Mouse (Mus musculus): Measurements from ENCODE around the gene Rgs8. TPM values are rescaled to one million over a fixed set of nuclear protein-coding genes. Genes with fewer than 3 reads are reported as not detected.

Rgs8 gene
- 0.21 and 0.32 TPM in 2 replicates for polyA plus RNA-seq (2015; fragmentation: Nextera tagmentation; extraction: Ambion mirVana)

- Histone ChIP-seq H3K4me3 (ENCODE audit: low read length) (peak within 1 kb of the TSS; percentile 29), H3K9ac (ENCODE audit: low read length) (peak within 1 kb of the TSS; percentile 2; the same call in 1 of the 2 replicates), H3K9me3 (replicated peaks; ENCODE audit: control insufficient read depth, low read length) (no peaks in the 10 kb centered on the region), H3K27me3 (ENCODE audit: control insufficient read depth, insufficient read depth, low read length) (peaks cover 26% of the 10 kb centered on the region), H3K4me1 (ENCODE audit: control insufficient read depth, insufficient read depth, low read length) (peaks cover 9% of the 10 kb centered on the region), H3K36me3 (ENCODE audit: control insufficient read depth, insufficient read depth) (no peaks in the 10 kb centered on the region), H3K4me2 (ENCODE audit: low read depth, low read length) (peak within 1 kb of the TSS; percentile 62), H3K27ac (ENCODE audit: low read length) (no peak within 1 kb of the TSS)
- ATAC-seq (replicated peaks; ENCODE audit: extremely low read depth, insufficient read depth, low FRiP score), result peak; percentile 41
- WGBS, result 2% methylated on average over 26 of the region's 26 CpGs
These were observed at the start of gene Rgs8 for GRCm38 (mm10) chr1:153652938-153653623. Rgs8 (plus strand) TSS chr1:153653025.

- Histone ChIP-seq H3K36me3 (ENCODE audit: control insufficient read depth, insufficient read depth) (no peaks in the 10 kb centered on the region), H3K27ac (ENCODE audit: low read length) (no peak overlapping the region), H3K9me3 (replicated peaks; ENCODE audit: control insufficient read depth, low read length) (no peaks in the 10 kb centered on the region), H3K4me1 (ENCODE audit: control insufficient read depth, insufficient read depth, low read length) (no peaks in the 10 kb centered on the region), H3K4me3 (ENCODE audit: low read length) (no peak overlapping the region), H3K27me3 (ENCODE audit: control insufficient read depth, insufficient read depth, low read length) (no peaks in the 10 kb centered on the region), H3K4me2 (ENCODE audit: low read depth, low read length) (no peak overlapping the region), H3K9ac (ENCODE audit: low read length) (no peak overlapping the region)
- ATAC-seq (replicated peaks; ENCODE audit: extremely low read depth, insufficient read depth, low FRiP score), result no peak
- 83% methylated on average over 9 of the region's 9 CpGs for WGBS
These were observed 35.4 kb upstream of the Rgs8 start for GRCm38 (mm10) chr1:153617340-153617830.

DNA sequence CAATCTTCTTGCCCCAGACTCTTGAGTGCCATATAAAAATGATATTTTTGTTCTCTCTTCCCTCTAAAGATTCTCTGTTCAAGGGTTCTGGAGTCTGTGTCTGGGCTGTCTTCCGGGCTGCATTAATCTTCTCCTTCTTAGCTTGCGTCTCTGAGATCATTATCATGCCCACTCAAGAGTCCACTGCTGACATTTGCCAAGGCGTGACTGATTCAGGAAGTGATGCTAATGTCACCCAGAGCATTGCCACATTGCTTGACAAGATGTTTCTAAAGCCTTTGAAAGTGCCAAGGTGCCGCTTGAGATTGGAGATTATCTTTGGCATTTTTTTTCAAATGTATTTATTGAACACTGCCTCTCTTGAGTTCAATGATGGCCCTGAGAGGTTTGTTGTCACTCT lies 29.8 kb upstream of the Rgs8 start:
- Histone ChIP-seq H3K9me3 (replicated peaks; ENCODE audit: control insufficient read depth, low read length) (no peaks in the 10 kb centered on the region), H3K27me3 (ENCODE audit: control insufficient read depth, insufficient read depth, low read length) (no peaks in the 10 kb centered on the region), H3K4me3 (ENCODE audit: low read length) (no peak overlapping the region), H3K9ac (ENCODE audit: low read length) (no peak overlapping the region), H3K4me2 (ENCODE audit: low read depth, low read length) (no peak overlapping the region), H3K36me3 (ENCODE audit: control insufficient read depth, insufficient read depth) (no peaks in the 10 kb centered on the region), H3K4me1 (ENCODE audit: control insufficient read depth, insufficient read depth, low read length) (no peaks in the 10 kb centered on the region), H3K27ac (ENCODE audit: low read length) (no peak overlapping the region)
- 60% methylated on average over 4 of the region's 4 CpGs for WGBS
- ATAC-seq (replicated peaks; ENCODE audit: extremely low read depth, insufficient read depth, low FRiP score), result no peak

- Histone ChIP-seq H3K4me1 (ENCODE audit: control insufficient read depth, insufficient read depth, low read length) (peaks cover 20% of the 10 kb centered on the region), H3K4me2 (ENCODE audit: low read depth, low read length) (no peak overlapping the region), H3K9me3 (replicated peaks; ENCODE audit: control insufficient read depth, low read length) (no peaks in the 10 kb centered on the region), H3K27me3 (ENCODE audit: control insufficient read depth, insufficient read depth, low read length) (no peaks in the 10 kb centered on the region), H3K27ac (ENCODE audit: low read length) (no peak overlapping the region), H3K36me3 (ENCODE audit: control insufficient read depth, insufficient read depth) (no peaks in the 10 kb centered on the region), H3K9ac (ENCODE audit: low read length) (no peak overlapping the region), H3K4me3 (ENCODE audit: low read length) (no peak overlapping the region)
- WGBS, result 51% methylated on average over 6 of the region's 6 CpGs
- no peak for ATAC-seq (replicated peaks; ENCODE audit: extremely low read depth, insufficient read depth, low FRiP score)
These were observed 20.1 kb upstream of the Rgs8 start for GRCm38 (mm10) chr1:153632686-153633085.

GRCm38 (mm10) chr1:153635056-153635455 lies 17.8 kb upstream of the Rgs8 start:
- Histone ChIP-seq H3K9me3 (replicated peaks; ENCODE audit: control insufficient read depth, low read length) (no peaks in the 10 kb centered on the region), H3K27me3 (ENCODE audit: control insufficient read depth, insufficient read depth, low read length) (no peaks in the 10 kb centered on the region), H3K4me1 (ENCODE audit: control insufficient read depth, insufficient read depth, low read length) (peaks cover 20% of the 10 kb centered on the region), H3K9ac (ENCODE audit: low read length) (no peak overlapping the region), H3K4me2 (ENCODE audit: low read depth, low read length) (no peak overlapping the region), H3K36me3 (ENCODE audit: control insufficient read depth, insufficient read depth) (no peaks in the 10 kb centered on the region), H3K4me3 (ENCODE audit: low read length) (no peak overlapping the region), H3K27ac (ENCODE audit: low read length) (peak overlapping the region; percentile 63; the same call in 1 of the 2 replicates)
- 76% methylated on average over 5 of the region's 5 CpGs for WGBS
- ATAC-seq (replicated peaks; ENCODE audit: extremely low read depth, insufficient read depth, low FRiP score), result no peak

- no peak for ATAC-seq (replicated peaks; ENCODE audit: extremely low read depth, insufficient read depth, low FRiP score)
- WGBS, result 64% methylated on average over 3 of the region's 3 CpGs
These were observed 17.3 kb upstream of the Rgs8 start for GRCm38 (mm10) chr1:153635521-153635920.

DNA sequence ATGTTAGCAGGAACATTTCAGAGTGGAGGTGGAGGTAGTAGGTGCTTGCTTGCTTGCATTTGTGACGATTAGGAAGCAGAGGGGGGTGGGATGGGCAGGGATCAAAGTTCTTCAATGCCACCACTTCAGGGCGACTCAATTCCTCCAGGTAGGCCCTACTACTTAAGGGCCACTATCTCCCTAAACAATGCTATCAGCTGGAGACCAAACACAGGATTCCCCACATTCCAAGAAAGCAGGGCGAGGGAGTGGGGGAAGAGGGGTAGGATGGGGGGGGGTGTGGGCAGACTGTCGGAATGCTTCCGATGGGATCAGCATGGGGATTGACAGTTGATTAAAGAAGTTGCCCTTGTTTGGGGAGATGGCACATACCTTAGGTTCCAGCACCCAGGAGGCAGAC lies 16.0 kb upstream of the Rgs8 start:
- no peaks in the 10 kb centered on the region for H3K36me3 ChIP-seq (ENCODE audit: control insufficient read depth, insufficient read depth)
- no peak overlapping the region for H3K9ac ChIP-seq (ENCODE audit: low read length)
- H3K4me3 ChIP-seq (ENCODE audit: low read length), result no peak overlapping the region
- ATAC-seq (replicated peaks; ENCODE audit: extremely low read depth, insufficient read depth, low FRiP score), result no peak
- H3K9me3 ChIP-seq (replicated peaks; ENCODE audit: control insufficient read depth, low read length), result no peaks in the 10 kb centered on the region
- H3K4me2 ChIP-seq (ENCODE audit: low read depth, low read length), result no peak overlapping the region
- H3K27me3 ChIP-seq (ENCODE audit: control insufficient read depth, insufficient read depth, low read length), result no peaks in the 10 kb centered on the region
- 70% methylated on average over 5 of the region's 5 CpGs for WGBS
- no peak overlapping the region for H3K27ac ChIP-seq (ENCODE audit: low read length)
- H3K4me1 ChIP-seq (ENCODE audit: control insufficient read depth, insufficient read depth, low read length), result peaks cover 26% of the 10 kb centered on the region

More at GRCm38 (mm10) chr1:153635521-153635920, 17.3 kb upstream of the Rgs8 start:
- Histone ChIP-seq H3K4me1 (ENCODE audit: control insufficient read depth, insufficient read depth, low read length) (peaks cover 20% of the 10 kb centered on the region), H3K4me3 (ENCODE audit: low read length) (no peak overlapping the region), H3K27me3 (ENCODE audit: control insufficient read depth, insufficient read depth, low read length) (no peaks in the 10 kb centered on the region), H3K36me3 (ENCODE audit: control insufficient read depth, insufficient read depth) (no peaks in the 10 kb centered on the region), H3K27ac (ENCODE audit: low read length) (no peak overlapping the region), H3K4me2 (ENCODE audit: low read depth, low read length) (no peak overlapping the region), H3K9ac (ENCODE audit: low read length) (no peak overlapping the region), H3K9me3 (replicated peaks; ENCODE audit: control insufficient read depth, low read length) (no peaks in the 10 kb centered on the region)

GRCm38 (mm10) chr1:153641492-153641939 lies 11.3 kb upstream of the Rgs8 start:
- Histone ChIP-seq H3K36me3 (ENCODE audit: control insufficient read depth, insufficient read depth) (no peaks in the 10 kb centered on the region), H3K4me3 (ENCODE audit: low read length) (no peak overlapping the region), H3K27ac (ENCODE audit: low read length) (peak overlapping the region; percentile 66), H3K9ac (ENCODE audit: low read length) (no peak overlapping the region), H3K4me2 (ENCODE audit: low read depth, low read length) (peak overlapping the region; percentile 28), H3K4me1 (ENCODE audit: control insufficient read depth, insufficient read depth, low read length) (peaks cover 13% of the 10 kb centered on the region), H3K9me3 (replicated peaks; ENCODE audit: control insufficient read depth, low read length) (0 out of 2 replicates have a peak, but pooled peaks cover 4% of the 10 kb centered on the region), H3K27me3 (ENCODE audit: control insufficient read depth, insufficient read depth, low read length) (no peaks in the 10 kb centered on the region; the same call in 1 of the 2 replicates)
- ATAC-seq (replicated peaks; ENCODE audit: extremely low read depth, insufficient read depth, low FRiP score), result peak; percentile 66
- WGBS, result 6% methylated on average over 9 of the region's 9 CpGs

DNA sequence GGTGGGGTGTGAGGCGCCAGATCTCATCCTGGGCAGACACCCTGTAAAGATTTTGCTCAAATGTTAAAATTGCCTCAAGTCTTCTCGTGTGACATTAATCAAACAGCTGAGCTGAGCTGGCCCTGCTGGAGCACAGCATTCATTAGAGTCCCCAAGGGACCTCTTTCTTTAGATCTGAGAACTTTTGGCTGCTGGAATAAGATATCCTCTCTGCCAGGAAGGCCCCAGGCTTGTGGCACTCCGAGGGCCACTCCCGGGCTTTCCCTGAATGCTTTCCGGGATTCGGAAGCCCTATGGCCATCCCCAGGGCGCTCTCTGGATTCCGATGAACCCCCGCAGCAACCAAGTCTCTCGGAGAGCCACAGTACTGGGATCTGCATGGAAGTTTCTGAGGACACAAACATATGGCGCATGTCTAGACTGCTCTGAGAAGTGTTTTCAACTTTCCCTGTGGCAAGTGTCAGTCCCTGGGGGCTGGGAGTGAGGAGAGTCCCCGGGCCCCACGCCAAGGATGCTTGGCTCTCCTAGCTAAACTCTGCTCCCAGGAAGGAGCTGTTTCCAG lies 10.8 kb upstream of the Rgs8 start:
- peak overlapping the region; percentile 11 for H3K4me3 ChIP-seq (ENCODE audit: low read length)
- peak overlapping the region; percentile 66 for H3K27ac ChIP-seq (ENCODE audit: low read length)
- peaks cover 13% of the 10 kb centered on the region for H3K4me1 ChIP-seq (ENCODE audit: control insufficient read depth, insufficient read depth, low read length)
- no peaks in the 10 kb centered on the region; the same call in 1 of the 2 replicates for H3K27me3 ChIP-seq (ENCODE audit: control insufficient read depth, insufficient read depth, low read length)
- peak overlapping the region; percentile 28 for H3K4me2 ChIP-seq (ENCODE audit: low read depth, low read length)
- H3K9ac ChIP-seq (ENCODE audit: low read length), result 0 out of 2 replicates have a peak overlapping the region, but pooled peaks have one; percentile 9
- no peaks in the 10 kb centered on the region for H3K36me3 ChIP-seq (ENCODE audit: control insufficient read depth, insufficient read depth)
- 13% methylated on average over 13 of the region's 13 CpGs for WGBS
- H3K9me3 ChIP-seq (replicated peaks; ENCODE audit: control insufficient read depth, low read length), result 0 out of 2 replicates have a peak, but pooled peaks cover 4% of the 10 kb centered on the region
- ATAC-seq (replicated peaks; ENCODE audit: extremely low read depth, insufficient read depth, low FRiP score), result peak; percentile 81

Data from heart, embryonic 16.5 days (tissue).